Mouse (Mus musculus): ENCODE data around the gene Olfr1039.
"Not testable (repeated sequence)": the region's sequence is repeated elsewhere in the genome, so short reads cannot be mapped to it uniquely, and the experiment has no call there.

Gene Olfr1039

DNA sequence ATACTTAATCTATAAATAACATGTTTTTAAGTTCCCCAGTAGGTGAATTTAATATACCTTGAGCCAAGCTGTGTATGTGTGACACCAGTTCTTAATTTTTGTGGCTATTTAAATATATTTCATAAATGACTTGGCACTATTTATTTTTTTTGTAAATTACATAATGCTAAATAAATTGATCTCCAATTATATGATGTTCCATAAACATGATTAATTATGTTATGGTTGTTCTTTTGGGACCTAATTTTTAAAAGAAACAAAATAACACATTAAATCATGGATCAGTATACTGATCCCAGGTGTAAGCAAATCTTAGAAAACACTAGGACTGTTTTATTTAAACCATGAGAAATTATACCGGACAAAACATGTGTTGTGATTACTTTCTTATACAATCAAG is at the start of gene Olfr1039:
Olfr1039 (minus strand) TSS at position 101 of the 400 bp plus-strand sequence.
- DNase-seq (ENCODE audit: low spot score), result no peak

DNA sequence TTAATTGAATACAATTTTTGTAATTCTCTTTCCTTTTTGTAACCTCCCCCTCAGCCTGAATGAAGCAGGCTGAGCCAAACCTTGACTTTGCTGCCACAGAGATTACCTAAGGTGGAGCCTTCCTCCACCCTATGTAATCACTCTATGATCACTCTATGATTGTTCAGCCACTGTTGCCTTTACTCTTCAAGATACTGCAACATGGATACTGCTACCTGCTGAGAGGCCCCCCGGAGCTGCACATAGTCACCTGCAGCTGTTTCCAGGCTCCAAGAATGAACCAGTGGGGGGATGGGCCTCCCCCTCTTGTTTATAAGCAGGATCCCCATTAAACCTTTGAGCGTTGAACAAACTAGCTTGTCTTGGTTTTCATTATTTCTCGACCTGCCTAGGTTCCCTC is 44.2 kb upstream of the Olfr1039 start:
- DNase-seq (ENCODE audit: low spot score), result no peak

DNA sequence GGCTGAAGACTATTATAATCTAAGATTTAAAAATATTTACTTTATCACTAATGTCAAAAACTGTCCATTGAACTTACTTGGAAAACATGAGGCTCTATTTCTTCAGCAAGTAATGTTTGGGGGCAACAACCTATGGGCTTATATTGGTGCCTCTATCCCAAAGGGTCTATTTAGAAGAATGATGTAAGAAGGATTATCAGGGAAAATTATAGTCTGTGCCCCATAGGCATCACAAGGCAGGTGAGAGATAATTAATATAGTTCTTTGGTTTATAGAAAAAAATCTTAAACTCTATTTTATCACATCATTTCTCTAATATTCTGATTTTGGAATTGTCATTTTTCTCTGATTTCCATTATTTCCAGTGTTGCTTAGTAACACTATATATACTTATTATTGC is 42.0 kb upstream of the Olfr1039 start, which contains the start of gene Olfr1044:
Olfr1044 (minus strand) TSS at position 101 of the 400 bp plus-strand sequence.
- no peak for DNase-seq (ENCODE audit: low spot score)

DNA sequence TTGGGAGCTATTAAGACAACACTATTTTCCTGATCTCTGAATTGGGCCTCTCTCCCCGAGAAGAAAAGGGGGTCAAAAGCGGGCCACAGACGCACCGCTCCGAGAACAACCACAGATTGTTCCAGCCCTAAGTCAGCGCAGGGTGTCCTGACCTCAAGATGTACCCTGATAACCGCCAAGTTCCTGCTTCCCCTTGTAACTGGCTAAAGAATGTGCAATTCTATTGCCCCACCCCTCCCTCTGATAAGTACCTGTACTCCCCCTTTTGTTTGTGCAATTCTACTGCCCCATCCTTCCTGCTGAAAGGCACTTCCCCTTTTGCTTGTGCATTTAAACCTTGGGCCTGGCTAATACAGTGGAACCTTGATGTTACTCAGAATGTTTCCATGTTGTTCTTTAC is 39.7 kb upstream of the Olfr1039 start:
- DNase-seq (ENCODE audit: low spot score), result not testable (repeated sequence)

DNA sequence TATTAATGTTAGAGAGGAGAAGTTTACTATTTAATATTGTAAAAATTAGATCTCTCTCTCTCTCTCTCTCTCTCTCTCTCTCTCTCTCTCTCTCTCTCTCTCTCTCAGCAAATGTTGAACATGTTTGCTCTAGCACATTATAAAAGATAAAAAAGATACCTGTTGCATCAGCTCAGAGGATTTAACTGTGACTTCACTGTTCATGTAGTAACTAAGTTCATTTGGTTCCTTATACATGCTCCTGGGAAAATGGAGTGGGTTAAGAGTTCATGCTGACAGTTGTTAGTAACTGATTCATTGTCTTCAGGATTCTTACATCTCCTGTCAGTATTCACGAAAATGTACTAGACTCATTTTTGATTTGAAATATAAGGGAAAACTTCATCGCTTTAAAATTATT is 31.7 kb upstream of the Olfr1039 start, which contains the start of gene Olfr1043:
Olfr1043 (minus strand) TSS at position 101 of the 400 bp plus-strand sequence.
- no peak for DNase-seq (ENCODE audit: low spot score)

DNA sequence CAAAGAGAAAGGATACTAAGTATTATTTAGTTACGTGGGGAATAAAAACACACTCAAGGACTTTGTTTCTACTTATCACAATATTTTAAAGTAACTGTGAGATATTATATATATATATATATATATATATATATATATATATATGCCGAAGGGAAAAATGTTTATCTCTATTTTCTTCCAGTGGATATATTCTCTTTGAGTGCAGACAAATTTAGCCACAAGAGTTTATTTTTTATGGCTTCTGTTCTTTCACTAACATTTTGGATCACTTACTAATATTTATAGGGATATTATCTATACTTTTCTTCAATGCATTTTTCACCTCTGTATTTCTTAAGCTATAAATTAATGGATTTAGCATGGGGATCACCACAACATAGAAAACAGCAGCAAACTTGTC is 26.0 kb upstream of the Olfr1039 start, which contains the start of gene Olfr1042:
Olfr1042 (minus strand) TSS at position 101 of the 400 bp plus-strand sequence.
- no peak for DNase-seq (ENCODE audit: low spot score)

DNA sequence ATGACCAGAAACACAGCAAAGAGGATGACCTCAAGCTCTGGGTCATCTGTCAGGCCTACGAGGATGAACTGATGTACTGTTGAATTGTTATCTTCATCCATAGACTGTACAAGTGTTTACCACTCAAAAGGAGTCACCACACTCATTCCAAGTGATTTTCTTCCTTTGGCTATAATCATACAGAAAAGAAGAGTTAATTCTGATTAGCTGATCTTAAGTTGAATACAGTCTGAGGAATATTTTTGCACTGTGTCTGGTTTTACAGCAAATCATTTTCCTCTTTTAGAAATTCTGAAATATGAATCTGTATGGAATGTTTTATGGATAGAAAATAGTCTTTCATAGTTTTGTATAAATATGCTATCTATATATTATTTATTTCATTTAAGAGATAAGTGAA is 10.9 kb upstream of the Olfr1039 start, which contains the start of gene Olfr1040:
Olfr1040 (minus strand) TSS at position 101 of the 400 bp plus-strand sequence.
- DNase-seq (ENCODE audit: low spot score), result no peak

DNA sequence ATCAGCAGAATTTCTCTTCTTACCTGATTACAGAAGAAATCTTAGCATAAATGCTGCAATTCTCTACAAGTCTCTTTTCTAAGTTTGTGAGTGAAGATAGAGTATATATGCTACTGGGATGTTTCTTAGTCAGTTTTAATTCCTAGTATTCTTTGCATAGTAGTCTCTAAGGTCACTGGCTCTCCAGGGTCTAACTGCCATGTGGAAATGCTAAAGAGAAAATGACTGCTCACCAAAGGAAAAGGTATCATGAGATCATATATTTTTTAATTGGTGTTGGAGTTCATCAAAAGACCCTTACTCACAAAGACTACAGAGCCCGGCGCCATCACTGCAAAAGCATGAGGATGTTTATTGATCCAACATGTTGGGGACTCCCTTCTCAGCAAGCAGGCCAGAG is 48.4 kb downstream of the Olfr1039 start, which contains the start of gene Olfr1037:
Olfr1037 (minus strand) TSS at position 101 of the 400 bp plus-strand sequence.
- DNase-seq (ENCODE audit: low spot score), result no peak

DNA sequence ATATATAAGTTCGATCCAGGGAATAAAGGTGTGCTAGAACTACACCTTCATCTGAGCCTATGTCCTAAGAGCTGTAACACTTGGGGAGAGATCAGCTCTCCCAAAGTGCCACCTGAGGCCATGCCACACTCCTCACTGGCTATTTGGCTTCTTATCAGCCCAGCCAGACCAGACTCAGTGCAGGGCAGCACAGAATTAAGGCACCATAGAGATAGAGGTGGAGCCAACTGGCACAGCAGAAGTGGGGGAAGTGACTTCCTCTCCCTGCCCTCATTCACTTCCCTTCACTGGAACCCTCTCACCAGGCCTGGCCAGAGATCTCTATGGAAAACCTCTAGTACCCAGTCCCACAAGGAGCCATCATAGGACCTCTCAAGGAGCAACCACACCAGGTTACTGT is 55.2 kb downstream of the Olfr1039 start:
- not testable (repeated sequence) for DNase-seq (ENCODE audit: low spot score)
